8 mouse cellular contexts compared by ENCODE assay signal in genomic region chr2:77401438-77402235, GRCm38 (mm10).
DNase-seq lines count a peak whose midpoint lies in the region; ATAC-seq lines count a peak whose summit lies in the region.

No protein-coding gene starts in this region.

- ATAC-seq in hindbrain, embryonic 16.5 days, result peak; percentile 72
- ATAC-seq in liver, embryonic 13.5 days (ENCODE audit: low read depth), result no peak
- no peak; the same call in 1 of the 2 replicates for ATAC-seq in stomach, embryonic 16.5 days (ENCODE audit: insufficient read depth, low FRiP score)

- no peaks in the 10 kb centered on the region for H3K27me3 ChIP-seq in hindbrain, embryonic 16.5 days (replicated peaks; ENCODE audit: control insufficient read depth, insufficient read depth, low read length)
- H3K27me3 ChIP-seq in liver, embryonic 13.5 days, result peaks cover 15% of the 10 kb centered on the region; the same call in 1 of the 2 replicates
- no peaks in the 10 kb centered on the region for H3K27me3 ChIP-seq in stomach, embryonic 16.5 days (ENCODE audit: control insufficient read depth, insufficient read depth, low read length)

- peak; percentile 34 for DNase-seq in ovary, postnatal 36 days (ENCODE audit: low spot score)
- no peak for DNase-seq in ovary, postnatal 14 days (ENCODE audit: low spot score)
- peak; percentile 61 for DNase-seq in embryo, embryonic 11 days
- DNase-seq in liver, embryonic 13.5 days, result no peak
- DNase-seq in urinary bladder, postnatal 14 days (ENCODE audit: low spot score), result no peak
- DNase-seq in kidney, adult 8-10 months, result no peak

- WGBS in hindbrain, embryonic 16.5 days, result 6% methylated on average over 13 of the region's 13 CpGs
- 11% methylated on average over 13 of the region's 13 CpGs for WGBS in liver, embryonic 13.5 days (ENCODE audit: insufficient replicate concordance)
- 11% methylated on average over 13 of the region's 13 CpGs for WGBS in stomach, embryonic 16.5 days

- 0 out of 2 replicates have a peak overlapping the region, but pooled peaks have one; percentile 11 for H3K4me3 ChIP-seq in hindbrain, embryonic 16.5 days (ENCODE audit: low read length)
- H3K4me3 ChIP-seq in liver, embryonic 13.5 days (replicated peaks), result no peak overlapping the region
- H3K4me3 ChIP-seq in stomach, embryonic 16.5 days (replicated peaks; ENCODE audit: low read length), result peak overlapping the region; percentile 7; the same call in 1 of the 2 replicates

- H3K4me2 ChIP-seq in hindbrain, embryonic 16.5 days (ENCODE audit: low read length), result peak overlapping the region; percentile 45
- peak overlapping the region; percentile 25 for H3K4me2 ChIP-seq in liver, embryonic 13.5 days
- H3K4me2 ChIP-seq in stomach, embryonic 16.5 days (ENCODE audit: low read depth, low read length), result peak overlapping the region; percentile 38

- no peak overlapping the region for H3K27ac ChIP-seq in hindbrain, embryonic 16.5 days (ENCODE audit: low read depth, low read length)
- no peak overlapping the region for H3K27ac ChIP-seq in liver, embryonic 13.5 days
- no peak overlapping the region for H3K27ac ChIP-seq in stomach, embryonic 16.5 days (ENCODE audit: low read length)

- no peaks in the 10 kb centered on the region for H3K36me3 ChIP-seq in hindbrain, embryonic 16.5 days (ENCODE audit: control insufficient read depth, insufficient read depth, low read length)
- H3K36me3 ChIP-seq in liver, embryonic 13.5 days, result no peaks in the 10 kb centered on the region
- no peaks in the 10 kb centered on the region for H3K36me3 ChIP-seq in stomach, embryonic 16.5 days (ENCODE audit: control insufficient read depth, insufficient read depth, low read length)

- peaks cover 10% of the 10 kb centered on the region for H3K4me1 ChIP-seq in hindbrain, embryonic 16.5 days (ENCODE audit: control insufficient read depth, insufficient read depth, low read depth, low read length)
- no peaks in the 10 kb centered on the region for H3K4me1 ChIP-seq in liver, embryonic 13.5 days (replicated peaks)
- no peaks in the 10 kb centered on the region for H3K4me1 ChIP-seq in stomach, embryonic 16.5 days (ENCODE audit: control insufficient read depth, insufficient read depth, low read length)

- no peaks in the 10 kb centered on the region for H3K9me3 ChIP-seq in hindbrain, embryonic 16.5 days (ENCODE audit: control insufficient read depth, low read length)
- no peaks in the 10 kb centered on the region for H3K9me3 ChIP-seq in liver, embryonic 13.5 days (replicated peaks)
- H3K9me3 ChIP-seq in stomach, embryonic 16.5 days (replicated peaks; ENCODE audit: control insufficient read depth, low read length), result no peaks in the 10 kb centered on the region

- peak overlapping the region; percentile 3; the same call in 1 of the 2 replicates for H3K9ac ChIP-seq in hindbrain, embryonic 16.5 days (ENCODE audit: low read depth, low read length)
- H3K9ac ChIP-seq in liver, embryonic 13.5 days, result no peak overlapping the region
- peak overlapping the region; percentile 1; the same call in 1 of the 2 replicates for H3K9ac ChIP-seq in stomach, embryonic 16.5 days (ENCODE audit: low read length)

Comparison
In these comparisons a context has a peak if more than half of its experiments do, and no peak if none do; other contexts are left out.
1. DNase-seq: peak in ovary, postnatal 36 days (single experiment) and embryo, embryonic 11 days (single experiment); none in ovary, postnatal 14 days (single experiment), liver, embryonic 13.5 days (single experiment), urinary bladder, postnatal 14 days (single experiment) and kidney, adult 8-10 months (0 of 2).
2. Peak in every context shown above with its lines, with median percentiles within 50 percentile points of each other: H3K4me2 ChIP-seq.